Mouse (Mus musculus) large intestine, adult 2 months (tissue): ENCODE data around the gene Akr7a5. TPM values are rescaled to one million over a fixed set of nuclear protein-coding genes. Genes with fewer than 3 reads are reported as not detected.

ENCODE experiments used
- DNase-seq: peaks from one replicate; pipeline ENCODE4 v3.0.0-alpha.2; 2012; ENCODE audit warnings: low read depth, low spot score
- WGBS: fragments of 180-500 bp; shearing (Covaris S2); methylation state at CpG from one replicate; pipeline ENCODE4 v1.1.7; 2018; 5-methylcytosine and 5-hydroxymethylcytosine counted together
- polyA plus RNA-seq: library from polyadenylated mRNA; depleted of rRNA; stranded (reverse); fragments of >200 nt; gene quantifications from 2 replicates; pipeline ENCODE4 v1.2.3, GENCODE M21; 2012; rRNA removed

The Akr7a5 gene
- polyA plus RNA-seq = 66.6 and 79.6 TPM in 2 replicates

GRCm38 (mm10) chr4:139310171-139310898, at the start of gene Akr7a5, which contains the start of gene Pqlc2:
Akr7a5 (plus strand) TSS chr4:139310744.
Pqlc2 (minus strand) TSS chr4:139310708.
- DNase-seq = peak; percentile 64
- WGBS = under 1% methylated on average over 63 of the region's 63 CpGs

DNA sequence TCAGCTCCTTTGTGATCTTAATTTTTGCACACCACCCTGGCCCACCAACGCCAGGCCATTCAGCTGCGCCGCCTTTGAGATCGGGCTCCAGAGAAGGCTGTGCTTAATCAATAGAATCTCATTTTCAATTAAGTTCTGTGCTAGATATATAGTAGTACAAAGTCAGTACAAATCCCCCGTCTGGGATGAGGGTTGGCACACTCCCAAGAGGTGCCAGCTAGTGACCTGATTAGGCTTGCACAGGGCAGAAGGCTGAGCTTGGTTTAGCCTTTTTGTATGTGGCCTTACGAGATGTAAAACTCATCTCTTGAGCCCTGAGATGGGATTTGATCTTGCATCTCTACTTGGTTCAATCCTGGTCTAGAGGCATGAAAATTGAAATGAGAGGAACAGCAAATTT, 47.6 kb upstream of the Akr7a5 start:
- 86% methylated on average over 6 of the region's 6 CpGs for WGBS

GRCm38 (mm10) chr4:139265783-139266499, 44.6 kb upstream of the Akr7a5 start:
- WGBS = 80% methylated on average over 13 of the region's 13 CpGs
- no peak for DNase-seq

More for the DNA sequence above, 47.6 kb upstream of the Akr7a5 start:
- no peak for DNase-seq

GRCm38 (mm10) chr4:139266500-139266865, 44.1 kb upstream of the Akr7a5 start:
- no peak for DNase-seq
- WGBS = 83% methylated on average over 7 of the region's 7 CpGs

DNA sequence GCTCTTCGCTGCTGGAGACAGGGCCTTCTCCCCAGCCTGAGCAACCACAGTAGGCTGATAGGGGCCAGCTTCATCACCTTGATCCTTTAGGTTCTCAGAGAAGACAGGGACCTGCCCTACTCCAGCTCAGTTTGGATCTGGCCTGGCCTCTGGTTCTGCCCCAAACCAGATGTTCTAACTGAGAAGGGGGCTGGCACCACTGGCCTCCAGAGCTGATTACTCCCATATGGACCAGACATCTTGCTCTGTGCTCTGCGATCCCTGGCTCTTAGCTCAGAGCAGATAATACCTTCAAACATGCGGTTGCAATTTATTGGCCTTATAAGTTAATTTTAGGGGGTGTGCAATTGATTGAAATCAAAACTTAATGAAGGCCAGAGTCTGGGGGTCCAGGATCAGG, 43.2 kb upstream of the Akr7a5 start:
- no peak for DNase-seq
- 89% methylated on average over 3 of the region's 3 CpGs for WGBS

GRCm38 (mm10) chr4:139268242-139268641, 42.3 kb upstream of the Akr7a5 start:
- 85% methylated on average over 1 of the region's 1 CpGs for WGBS
- no peak for DNase-seq

GRCm38 (mm10) chr4:139270168-139270567, 40.4 kb upstream of the Akr7a5 start:
- 99% methylated on average over 3 of the region's 3 CpGs for WGBS
- DNase-seq = no peak

GRCm38 (mm10) chr4:139271562-139271961, 39.0 kb upstream of the Akr7a5 start:
- no peak for DNase-seq
- 68% methylated on average over 9 of the region's 9 CpGs for WGBS

DNA sequence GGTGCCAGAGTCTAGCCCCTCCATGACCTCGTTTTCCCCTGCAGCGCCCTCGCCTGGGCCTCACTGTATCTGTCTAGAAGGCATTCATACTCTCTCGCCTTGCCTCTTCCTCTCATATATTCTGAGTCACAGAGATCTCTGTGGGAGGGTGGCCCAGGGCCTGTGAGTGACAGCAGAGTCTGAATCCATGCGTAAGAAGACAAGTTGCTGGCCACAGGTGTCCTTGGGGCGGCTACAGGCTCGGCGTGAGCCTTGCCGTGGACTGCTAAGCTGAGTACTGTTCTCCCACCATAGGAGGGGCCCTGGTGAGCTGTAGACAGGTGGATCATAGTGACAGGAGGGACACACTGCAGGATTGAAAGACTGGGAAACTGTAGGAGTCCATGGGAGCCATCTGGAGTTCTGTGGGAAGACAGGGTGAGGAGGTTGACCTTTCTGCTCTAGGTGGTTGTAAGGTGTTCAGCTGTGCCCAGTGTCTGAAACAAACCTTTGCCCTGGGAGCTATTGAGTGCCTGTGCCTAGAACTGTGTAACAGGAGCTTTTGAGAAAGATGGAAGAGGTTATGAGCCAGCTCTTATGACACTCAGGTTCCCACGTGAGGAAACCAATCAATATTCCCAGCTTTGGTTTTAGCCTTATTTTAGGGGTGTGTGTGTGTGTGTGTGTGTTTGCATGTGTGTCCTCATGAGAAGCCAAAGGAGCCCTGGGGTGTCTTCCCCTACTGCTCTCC, 37.4 kb upstream of the Akr7a5 start:
- no peak for DNase-seq
- WGBS = 93% methylated on average over 10 of the region's 10 CpGs

DNA sequence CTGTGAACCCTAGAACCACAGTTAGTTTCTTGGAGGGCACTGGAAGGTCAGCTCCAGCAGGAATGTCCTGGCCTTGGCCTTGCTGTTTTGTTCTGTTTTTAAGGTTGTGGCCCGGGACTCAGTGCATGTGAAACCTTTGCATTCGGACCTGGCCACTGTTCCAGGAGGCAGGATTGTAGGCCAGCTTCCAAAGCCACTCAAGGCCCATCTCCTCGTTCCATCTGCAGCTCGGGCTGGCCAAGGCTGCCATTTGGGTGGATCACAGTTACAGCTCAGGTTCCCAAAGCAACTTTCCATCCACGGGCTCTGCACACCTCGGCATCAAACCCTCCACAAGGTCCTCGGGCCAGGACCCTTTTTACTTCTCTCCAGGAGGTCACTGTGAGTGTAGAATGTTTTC, 36.0 kb upstream of the Akr7a5 start:
- 84% methylated on average over 7 of the region's 7 CpGs for WGBS
- DNase-seq = no peak

DNA sequence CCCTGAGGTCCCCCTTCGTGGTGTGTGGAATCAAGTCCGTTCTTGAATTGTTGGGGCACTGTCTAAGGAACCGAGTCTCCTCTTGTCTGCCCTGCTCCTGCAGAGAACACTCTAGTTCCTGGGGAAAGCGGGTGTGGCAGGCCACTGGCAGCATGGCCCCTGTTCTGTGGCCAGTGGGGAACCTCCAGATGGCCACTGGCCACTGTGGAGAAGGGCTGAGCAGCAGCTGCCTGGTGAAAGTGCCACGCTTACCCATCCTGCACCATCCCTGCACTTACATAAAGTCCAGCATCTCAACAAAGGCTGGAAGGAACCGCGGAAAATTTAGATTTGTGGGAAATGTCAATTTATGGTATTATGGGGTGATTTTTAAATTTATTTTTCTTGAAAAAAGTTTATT, 34.1 kb upstream of the Akr7a5 start:
- WGBS = 88% methylated on average over 7 of the region's 7 CpGs
- no peak for DNase-seq

- 85% methylated on average over 12 of the region's 12 CpGs for WGBS
- no peak for DNase-seq
Observed at GRCm38 (mm10) chr4:139280530-139280929, 30.0 kb upstream of the Akr7a5 start.

DNA sequence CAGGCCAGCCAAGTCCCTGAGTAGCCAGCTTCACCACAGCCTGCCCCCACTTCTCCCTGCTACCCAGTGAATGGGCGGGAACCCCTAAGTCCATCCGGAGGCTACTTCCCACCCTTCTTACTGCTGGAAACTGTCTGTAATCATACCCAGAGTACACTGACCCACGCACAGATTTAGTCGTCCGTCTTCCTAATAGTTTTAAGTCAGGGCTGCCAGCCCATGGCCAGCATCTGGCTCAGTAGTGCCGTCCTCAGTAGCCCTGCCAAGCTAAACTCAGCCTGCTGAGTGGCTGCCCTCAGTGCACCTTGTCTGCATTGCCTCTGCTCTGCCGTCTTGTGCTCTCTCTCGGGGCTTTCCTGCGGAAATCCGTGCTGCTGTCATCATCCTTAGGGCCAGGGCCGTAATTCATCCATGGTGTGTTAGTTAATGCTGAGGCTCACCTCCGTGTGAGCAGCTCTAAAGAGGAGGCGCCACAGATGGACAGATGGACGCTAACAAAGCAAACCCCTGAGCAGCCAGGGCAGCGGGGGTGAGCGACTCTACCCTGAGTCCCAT, 28.7 kb upstream of the Akr7a5 start:
- DNase-seq = no peak
- WGBS = 87% methylated on average over 16 of the region's 16 CpGs

GRCm38 (mm10) chr4:139282955-139283417, 27.6 kb upstream of the Akr7a5 start:
- WGBS = 43% methylated on average over 6 of the region's 6 CpGs

DNA sequence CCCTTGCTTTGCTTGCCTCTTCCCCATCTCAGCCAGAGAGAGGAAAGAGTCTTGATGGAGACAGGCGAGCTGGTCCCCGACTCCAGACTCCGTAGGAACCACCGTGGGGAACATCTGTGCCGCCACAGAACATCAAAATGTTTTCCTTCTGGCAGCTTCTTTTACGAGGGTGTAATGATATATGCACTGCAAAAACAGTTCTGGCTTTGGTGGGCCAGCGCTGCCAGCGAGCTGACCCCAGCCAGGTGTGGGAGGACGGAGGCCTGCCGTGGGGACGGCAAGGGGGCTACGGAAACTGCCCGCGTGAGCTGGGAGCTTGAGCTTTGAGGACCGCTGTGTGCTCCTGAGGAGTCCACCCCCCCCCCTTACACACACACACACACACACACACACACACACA, 25.7 kb upstream of the Akr7a5 start:
- no peak for DNase-seq
- WGBS = 79% methylated on average over 15 of the region's 15 CpGs

More at GRCm38 (mm10) chr4:139282955-139283417, 27.6 kb upstream of the Akr7a5 start:
- DNase-seq = no peak

- DNase-seq = no peak
- 80% methylated on average over 5 of the region's 5 CpGs for WGBS
Observed at GRCm38 (mm10) chr4:139286234-139286633, 24.3 kb upstream of the Akr7a5 start.

- 71% methylated on average over 18 of the region's 18 CpGs for WGBS
- peak; percentile 31 for DNase-seq
Observed at GRCm38 (mm10) chr4:139287122-139287863, 23.3 kb upstream of the Akr7a5 start.

DNA sequence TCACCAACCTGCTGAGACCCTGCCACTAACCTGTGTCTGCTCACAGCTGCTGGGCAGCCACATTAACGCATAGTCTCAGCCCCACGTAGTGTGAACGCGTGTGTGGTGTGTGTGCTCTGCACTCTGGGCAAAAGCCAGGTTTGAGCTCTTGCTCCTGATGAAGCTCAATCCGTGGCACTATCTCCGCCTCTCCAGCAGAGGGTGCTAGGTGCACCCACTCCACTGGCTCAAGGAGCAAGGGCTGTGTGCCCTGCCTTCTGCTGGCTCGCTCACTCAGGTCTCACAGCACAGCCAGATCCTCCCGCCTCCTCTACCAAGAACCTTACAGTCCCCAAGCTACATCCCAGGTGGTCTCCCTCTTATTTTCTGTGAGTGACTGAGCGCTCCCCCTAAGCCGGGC, 21.5 kb upstream of the Akr7a5 start:
- WGBS = 68% methylated on average over 10 of the region's 10 CpGs

GRCm38 (mm10) chr4:139291099-139291498, 19.4 kb upstream of the Akr7a5 start:
- DNase-seq = no peak
- 90% methylated on average over 16 of the region's 16 CpGs for WGBS

More for the DNA sequence above, 21.5 kb upstream of the Akr7a5 start:
- DNase-seq = no peak
